Mouse (Mus musculus) spleen, adult 2 months (tissue): Measurements from ENCODE around the gene Rptor.

Experiments used
- CTCF ChIP-seq: fragments of 200-500 bp; IDR thresholded peaks from 2 replicates; pipeline ENCODE4 v1.5.1; 2011; ENCODE audit warnings: mild to moderate bottlenecking, inconsistent platforms; ENCODE audit not compliant: insufficient read depth, insufficient read length, insufficient replicate concordance; ENCODE audit errors: extremely low read depth
- POLR2A ChIP-seq: fragments of 200-500 bp; IDR thresholded peaks from 2 replicates; pipeline ENCODE4 v1.6.1; 2011; ENCODE audit warnings: low read depth, low read length, inconsistent platforms

- no peak for TF ChIP-seq CTCF
- no peak for TF ChIP-seq POLR2A
Measured at GRCm38 (mm10) chr11:119738990-119739846, 136.5 kb downstream of the Rptor start.
